Mouse (Mus musculus): ENCODE measurements around the gene Slc6a6.

Slc6a6 gene

DNA sequence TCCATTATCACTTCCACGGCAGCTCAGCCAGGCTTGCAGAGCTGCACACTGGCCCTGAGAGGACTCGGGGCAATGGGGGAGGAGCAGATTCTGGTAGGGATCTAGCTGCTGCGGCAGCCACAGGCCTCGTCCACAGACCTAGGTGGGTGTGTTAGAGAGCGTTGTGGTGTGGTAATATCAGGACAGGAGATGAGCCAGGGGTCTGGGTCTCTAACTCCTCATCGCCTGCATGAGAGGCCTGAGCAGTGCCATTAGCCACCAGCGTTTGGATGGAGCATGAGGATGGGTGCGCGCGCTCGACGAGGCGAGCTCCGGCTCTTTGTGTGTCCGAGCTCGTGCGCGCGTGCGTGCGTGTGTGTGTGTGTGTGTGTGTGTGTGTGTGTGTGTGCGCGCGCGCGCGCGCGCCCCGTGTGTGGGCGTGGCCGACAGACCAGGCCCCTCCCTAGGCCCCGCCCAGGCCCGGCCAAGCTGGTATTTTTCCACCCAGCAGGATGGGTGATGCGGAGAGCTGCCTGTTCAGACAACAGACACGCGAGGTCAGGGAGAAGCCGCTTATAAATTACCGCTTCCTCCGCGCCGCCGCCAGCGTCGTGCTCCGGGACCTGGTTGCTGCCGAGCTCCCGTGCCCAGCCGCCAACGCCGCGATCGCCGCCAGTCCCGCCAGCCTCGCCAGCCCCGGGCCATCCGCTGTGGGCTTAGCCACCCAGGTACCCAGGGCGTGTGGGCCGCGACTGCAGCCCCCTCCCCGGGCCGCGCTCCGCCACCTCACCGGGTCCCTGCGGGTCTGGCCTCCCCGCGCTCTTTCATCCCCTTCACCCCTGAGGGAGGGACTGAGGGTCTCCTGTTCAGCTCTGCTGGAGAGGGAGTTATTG lies at the start of gene Slc6a6:
TSS of gene Slc6a6 (plus strand) at position 452 of the 872 bp plus-strand sequence.
- peak; percentile 91 for DNase-seq

DNA sequence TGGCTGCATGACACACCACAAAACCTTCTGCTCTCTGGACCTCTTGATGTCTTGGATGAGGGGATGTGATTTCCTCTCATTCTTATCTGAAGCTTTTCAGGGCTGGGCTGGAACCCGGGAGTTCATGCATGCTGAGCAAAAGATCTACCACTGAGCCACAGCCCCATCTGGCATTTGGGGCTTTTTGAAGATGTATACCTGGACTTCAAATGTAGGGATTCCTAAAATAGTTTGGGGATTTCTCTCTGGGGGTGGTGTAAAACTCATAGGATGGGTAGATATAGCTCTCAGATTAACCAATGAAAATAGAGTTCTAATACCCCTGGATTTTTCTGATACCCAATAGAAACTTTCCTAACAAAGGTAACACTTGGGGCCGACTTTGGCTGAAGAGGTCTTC lies 49.4 kb upstream of the Slc6a6 start:
- no peak for DNase-seq

DNA sequence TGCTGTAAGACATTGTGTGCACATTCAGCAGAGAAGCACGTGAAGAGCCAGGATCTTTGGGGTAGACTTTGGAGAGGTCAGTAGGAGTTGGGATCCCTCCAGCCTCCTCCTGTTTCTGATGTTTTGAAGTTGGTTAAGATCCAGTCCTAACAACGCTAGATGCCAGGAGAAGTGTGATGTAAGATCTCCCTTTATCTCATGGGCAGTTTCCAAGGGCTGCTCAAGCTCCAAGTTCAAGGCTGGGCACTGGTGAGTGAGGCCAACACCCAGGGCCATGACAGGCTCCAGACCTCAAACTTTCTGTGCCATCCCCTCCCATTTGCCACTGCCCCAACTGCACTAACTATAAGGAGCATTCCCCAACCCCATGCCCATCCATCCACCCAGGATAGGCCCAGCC lies 49.0 kb upstream of the Slc6a6 start:
- no peak for DNase-seq

DNA sequence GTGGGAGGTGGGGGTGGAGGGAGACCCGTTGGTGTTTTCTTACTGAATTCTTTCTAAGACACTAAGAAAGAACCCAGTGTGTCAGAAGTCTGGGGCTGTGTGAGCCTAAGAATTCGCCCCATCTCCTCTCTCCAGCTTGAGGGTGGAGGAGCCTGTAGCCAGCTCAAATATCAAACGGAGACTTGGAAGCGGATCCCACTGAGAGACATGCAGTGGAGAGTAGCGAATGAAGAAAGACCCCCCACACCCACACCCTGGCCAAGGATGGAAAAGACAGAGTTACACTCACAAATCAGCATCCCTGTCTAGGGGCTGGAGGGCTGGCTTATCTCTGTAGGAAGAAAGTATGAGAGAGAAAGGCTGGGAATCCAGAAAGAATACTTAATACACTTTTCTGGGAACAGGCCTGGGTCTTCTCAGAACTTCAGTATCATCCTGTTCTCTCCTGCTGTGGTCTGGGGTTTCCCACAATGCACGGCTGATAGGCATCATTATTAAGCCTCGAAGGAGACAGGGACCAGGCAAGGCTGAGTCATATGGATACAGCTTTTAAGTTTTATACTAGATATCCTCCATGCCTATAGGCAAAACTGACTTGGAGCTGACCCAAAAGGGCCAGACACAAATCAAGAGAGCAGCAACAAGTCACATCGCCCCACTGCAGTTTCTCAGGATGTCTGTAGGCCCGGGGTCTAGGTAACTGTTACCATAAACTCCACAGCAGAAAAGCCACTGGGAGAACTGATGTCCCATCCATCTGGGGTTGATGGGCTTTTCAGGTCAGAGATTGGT lies 45.5 kb upstream of the Slc6a6 start:
- DNase-seq = no peak

DNA sequence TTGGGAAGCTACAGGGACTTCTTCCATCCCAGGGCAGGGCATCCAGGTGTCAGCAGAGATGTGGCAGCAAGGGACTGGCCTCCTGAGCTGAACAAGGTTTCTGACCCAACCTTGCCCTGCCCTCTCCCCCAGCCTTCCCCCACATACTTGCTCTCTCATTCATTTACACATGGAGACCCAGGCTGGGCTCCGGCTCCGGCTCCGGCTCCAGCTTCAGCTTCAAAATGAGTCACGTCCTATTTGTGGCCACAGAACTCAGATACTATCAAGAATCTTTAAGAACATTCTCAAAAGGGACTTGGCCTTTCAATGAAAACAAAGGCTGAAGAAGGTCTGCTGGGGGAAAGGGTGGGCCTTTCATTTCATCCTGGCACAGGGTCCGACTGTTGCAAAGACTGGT lies 40.8 kb upstream of the Slc6a6 start:
- DNase-seq = no peak

DNA sequence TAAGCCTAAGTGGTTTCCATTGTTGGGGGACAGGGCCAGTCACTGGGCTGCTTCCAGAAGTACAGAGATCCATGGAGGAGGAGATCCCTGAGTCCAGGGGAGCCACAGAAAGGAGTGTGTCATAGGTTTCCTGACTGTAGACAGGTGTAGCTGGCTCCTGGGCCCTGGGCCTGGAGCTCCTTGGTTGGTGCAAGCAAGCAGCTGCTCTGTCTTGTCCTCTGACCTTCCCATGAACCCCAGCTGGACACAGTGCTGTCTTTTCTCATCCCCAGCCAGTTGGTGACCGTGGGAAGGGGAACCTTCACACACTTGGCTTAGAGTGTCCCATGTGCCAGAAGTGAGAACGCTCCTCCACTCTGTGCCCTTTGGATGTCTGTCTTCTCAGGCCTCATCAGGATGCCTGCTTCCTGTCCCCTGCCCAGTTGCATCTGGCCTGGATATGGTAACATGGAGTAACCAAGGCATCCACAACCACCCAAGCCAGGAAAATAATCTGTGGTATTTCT lies 40.4 kb upstream of the Slc6a6 start:
- no peak for DNase-seq

DNA sequence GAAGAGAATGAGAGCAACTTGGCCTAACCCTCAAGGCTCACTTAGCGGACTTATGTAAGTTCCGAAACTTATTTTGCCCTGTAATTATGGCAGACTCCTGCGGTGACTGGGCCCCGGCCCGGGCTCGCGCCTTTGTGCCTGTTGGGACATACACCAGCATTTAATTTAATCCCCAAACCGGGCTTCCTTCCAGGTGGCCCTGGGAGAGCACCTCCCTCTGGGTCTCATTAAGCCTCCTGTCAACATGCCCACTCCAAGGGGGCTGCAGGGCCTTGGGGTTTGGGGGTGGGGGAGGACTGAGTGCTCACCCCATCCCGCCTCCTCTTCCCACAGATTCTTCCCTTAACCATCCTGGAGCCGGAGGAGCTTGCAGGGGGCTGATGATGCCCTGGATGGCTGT lies 37.8 kb upstream of the Slc6a6 start:
- DNase-seq = no peak

DNA sequence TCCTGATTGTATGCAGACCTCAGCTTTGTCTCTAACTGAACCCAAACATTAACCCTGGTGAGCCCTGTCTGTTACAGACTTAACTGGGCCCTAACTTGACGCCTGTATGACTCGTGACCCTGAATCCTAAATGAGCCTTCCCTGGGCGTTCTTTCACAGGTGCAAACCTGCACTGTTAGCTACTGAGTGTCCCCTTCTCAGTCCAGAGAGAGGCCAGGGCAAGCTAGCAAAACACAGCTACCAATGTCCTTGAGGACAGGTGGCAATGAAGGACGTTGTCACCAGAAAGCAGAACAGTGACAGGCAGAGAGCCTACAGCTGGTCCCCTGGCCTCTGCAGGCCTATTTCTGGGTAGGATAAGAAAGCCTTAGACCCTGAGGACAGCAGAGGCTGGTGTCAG lies 37.0 kb upstream of the Slc6a6 start:
- DNase-seq = no peak

DNA sequence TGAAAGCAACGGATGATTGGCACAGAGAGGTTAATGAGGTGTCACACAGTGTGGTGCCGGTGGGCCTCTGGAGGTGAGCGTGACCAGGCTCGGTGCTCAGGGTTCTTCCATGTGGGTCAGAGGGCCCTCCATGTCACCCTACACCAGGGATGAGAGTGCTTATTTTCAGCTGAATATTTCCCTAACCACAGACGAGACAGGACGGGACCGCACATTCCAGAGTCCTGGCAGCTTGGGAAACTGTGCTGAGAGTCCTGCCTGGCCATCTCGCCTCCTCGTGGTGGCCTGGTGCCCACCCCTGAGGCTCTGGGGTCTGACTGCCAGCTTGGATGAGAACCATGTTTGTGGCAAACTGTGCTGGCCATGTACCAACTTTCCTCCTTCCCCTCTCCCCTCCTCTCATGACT lies 36.5 kb upstream of the Slc6a6 start:
- no peak for DNase-seq

DNA sequence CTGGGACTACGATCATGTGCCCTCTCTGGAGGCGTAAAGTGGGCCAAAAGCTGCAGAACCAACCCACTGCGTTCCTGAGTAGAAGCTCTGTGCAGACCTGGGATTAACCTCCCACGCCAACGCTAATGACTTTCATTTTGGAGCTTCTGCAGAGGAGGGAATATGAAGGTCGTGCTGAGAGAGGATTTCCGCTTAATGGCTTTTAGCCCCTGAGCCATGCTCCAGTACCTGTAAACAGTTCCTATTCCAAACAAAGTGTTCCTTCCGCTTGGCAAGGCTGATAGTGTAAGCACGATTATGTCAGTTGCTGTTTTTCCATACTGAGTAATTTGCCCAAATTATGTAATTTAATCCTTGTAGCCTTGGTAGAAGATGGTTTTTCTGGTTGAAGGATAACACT lies 33.6 kb upstream of the Slc6a6 start:
- peak; percentile 17 for DNase-seq

DNA sequence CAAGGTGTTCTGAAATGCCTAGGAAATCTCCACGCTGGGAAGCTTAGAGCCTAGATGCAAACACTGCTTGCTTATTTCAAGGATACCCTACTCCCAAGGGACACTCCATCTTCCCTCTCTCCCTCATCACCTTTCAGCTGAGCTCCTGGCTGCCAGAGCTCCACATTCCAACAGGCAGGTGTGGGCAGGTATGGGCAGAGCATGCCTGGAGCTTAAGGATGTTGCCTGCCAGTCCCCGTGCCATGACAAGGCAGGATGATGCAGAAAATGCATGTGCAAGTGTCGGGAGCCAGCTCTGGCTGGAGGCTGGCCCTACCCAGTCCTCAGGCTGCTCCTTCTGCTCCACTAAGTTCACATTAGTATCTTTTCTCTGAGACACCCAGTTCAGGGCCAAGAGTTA lies 31.6 kb upstream of the Slc6a6 start:
- no peak for DNase-seq

DNA sequence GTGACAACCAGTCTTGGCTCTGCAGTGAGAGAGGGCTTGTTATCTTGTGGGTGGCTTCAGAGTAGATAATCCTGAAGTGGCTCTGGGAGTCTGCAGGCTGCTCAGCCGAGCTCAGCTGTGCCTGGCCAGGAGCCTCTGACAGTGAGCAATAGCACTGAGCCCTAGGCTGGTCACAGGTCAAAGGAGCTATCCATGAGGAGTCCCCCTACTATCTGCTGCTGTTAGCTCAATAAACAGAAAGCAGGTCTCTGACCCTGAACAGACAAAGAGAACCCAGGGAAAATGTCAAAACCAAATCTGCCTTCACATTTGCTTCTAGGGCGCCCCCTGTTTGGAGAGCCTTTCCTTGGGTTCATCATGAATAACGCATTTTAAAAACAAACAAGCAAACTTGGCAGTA lies 28.6 kb upstream of the Slc6a6 start:
- no peak for DNase-seq

DNA sequence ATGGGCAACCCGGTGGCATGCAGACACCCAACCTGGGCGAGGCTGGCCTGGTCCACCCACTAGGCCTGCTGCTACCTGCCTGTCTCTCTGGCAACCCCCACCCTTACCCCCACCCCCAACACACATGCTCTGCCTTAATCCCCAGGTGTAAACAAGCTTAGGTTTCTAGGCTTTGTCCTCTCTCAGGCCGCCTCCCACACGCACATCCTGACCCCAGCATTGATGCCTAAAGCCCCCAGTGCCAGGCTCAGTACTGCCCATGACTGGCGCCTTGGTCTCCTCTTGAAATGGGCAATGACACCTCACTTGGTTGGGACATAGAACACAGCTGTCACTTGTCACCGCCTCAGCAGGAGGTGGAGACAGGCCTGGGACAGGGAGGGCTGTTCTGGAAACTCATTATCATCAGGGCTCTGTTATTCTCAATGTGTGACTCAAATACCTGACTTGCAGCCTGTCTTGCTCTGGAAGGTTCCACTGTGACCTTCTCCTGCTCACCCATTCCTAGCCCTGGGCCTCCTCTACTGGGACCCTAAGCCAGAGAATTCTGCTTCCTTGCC lies 27.9 kb upstream of the Slc6a6 start:
- DNase-seq = no peak

DNA sequence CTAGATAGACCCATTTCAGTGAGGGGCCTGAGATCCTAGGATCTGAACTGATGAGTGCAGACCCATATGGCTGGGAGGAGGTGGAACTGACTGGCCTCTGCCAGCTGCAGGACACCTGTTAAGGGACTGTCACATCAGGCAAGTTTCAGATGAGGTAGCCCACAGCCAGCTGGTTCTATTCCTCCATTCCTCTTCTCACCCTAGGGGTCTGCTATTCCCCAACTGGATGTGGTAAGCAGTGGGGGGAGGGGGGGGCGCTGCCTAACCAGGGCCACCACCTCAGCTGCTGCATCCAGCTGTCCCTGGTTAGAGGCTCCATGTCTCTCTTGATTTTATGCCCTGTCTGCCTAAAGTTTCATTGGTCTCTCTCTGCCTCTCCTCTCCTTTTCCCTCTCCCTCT lies 25.6 kb upstream of the Slc6a6 start:
- DNase-seq = no peak

DNA sequence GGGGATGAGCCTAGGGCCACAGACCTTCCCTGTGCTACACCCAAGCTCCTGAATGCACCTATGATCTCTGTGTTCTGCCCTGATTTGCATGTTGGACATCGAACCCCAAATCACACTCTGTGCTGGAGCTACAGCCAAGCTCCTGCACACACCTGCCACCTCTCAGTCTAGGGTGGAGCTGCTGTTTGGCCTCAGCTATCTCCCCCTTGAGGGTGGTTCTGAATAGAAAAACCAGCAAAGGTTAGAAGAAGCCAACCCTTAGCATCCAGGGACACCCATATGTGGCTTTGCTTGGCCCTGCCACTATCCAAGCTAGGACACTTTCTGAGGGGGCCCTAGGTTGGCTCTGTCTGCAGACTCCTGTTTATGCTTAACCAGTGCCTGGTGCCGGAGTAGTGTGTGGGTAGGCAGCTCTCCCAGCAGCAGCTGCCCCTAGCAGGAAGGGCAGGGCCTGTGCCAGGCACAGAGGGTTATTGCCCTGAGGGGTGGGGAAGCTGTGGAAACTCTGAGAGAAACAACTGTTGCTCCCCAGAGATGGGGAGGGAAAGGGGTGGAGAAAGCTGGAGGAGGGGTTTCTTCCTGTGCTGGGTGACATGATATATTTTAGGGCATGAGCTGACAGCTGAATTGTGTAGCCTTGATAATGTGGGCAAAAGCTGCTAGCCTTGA lies 23.9 kb upstream of the Slc6a6 start:
- peak; percentile 26 for DNase-seq

DNA sequence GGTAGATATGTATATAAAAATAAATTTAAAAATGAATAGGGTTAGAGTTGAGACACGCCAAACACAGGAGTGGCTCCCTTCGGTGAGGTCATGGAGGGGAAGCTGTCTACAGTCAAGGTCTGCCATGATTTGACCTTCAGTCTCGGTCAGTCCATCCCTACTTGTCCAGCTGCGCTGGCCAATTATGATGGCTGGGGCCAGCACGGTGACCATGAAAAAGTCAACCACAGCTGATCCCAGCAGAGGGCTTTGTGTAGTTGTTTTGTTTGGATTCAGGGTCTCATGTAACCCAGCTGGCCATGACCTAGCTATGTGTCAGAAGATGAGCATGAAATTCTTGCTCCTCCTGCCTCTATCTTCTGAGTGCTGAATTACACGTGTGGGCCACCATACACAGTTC lies 21.6 kb upstream of the Slc6a6 start:
- DNase-seq = no peak

DNA sequence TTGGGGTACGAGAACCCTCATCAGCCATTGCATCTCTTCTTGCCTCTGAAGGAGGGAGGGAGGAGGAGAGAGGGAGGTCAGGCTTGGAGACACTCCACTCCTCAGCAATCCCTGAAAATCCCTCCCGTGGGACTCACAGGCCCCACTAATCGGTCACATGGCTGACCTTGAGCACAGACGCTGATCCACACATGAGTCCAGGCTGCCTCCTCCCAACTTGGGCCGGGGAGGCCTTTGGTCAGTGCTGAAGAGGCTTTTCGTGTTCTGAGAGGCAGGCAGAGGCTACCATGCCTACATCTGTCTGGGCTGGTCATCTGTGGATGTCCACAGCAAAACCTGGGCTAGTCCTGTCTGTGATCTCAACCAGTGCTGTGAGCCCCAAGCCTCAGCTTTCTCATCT lies 20.2 kb upstream of the Slc6a6 start:
- no peak for DNase-seq

DNA sequence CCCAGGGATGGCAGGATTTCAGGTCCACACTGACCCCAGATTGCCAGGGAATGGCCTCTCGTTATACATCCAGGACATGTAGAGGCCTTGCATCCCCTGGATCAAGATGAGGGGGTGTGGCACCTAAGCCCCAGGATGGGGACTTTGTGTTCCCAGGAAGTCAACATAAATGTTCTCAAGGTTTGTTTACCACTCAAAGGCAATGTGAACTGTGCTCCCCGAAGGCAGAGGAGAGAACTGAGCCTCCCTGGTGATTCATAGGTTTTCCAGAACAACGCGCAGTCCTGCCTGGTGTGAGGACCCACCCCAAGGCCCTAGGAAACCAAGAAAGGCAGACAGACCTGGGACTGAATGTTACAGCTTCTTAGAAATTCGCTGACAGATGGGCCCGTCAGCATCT lies 18.6 kb upstream of the Slc6a6 start:
- DNase-seq = no peak

DNA sequence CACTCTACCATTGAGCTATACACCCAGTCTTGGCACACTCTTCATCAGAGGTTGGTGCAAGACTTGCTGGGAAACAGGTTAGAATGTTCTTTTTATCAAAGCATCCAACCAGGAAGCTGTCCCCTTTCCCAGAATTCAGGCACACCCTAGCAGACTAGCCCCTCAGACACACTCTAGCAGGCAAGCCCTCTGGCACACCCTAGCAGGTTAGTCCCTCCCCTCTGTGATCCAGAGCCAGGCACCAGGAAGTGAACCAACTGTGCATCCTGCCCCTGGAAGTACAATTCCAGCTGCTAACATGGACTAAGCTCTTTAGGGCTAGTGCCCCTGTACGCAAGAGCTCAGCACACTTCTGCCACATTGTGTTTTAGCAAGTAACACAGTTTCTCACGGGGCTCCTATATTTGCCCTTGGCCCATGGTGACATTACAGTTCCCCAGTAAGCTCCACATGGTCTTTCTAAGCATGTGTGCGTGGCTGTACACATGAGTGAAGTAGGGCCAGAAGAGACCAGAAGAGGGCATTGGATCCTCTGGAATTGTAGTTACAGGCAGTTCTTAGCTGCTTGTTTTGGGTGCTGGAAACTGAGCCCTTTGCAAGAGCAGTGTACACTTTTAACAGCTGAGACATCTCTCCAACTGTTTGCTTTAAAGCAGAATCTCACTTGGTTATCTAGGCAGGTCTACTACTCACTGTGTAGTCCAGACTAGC lies 17.7 kb upstream of the Slc6a6 start:
- no peak for DNase-seq

DNA sequence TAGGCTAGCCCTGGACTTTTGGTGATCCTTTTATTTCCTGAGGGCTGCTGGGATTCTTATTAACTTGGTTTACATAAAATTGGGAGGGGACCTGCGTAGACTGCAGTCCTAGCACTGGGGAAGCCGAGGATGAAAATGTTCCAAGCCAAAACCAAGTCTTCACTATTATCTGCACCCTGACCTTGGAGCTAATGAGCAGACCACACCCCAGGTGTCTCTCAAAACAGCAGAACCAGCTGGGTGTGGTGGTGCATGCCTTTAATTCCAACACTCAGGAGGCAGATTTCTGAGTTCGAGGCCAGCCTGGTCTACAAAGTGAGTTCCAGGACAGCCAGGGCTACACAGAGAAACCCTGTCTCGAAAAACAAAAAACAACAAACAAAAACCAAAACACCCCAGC lies 16.7 kb upstream of the Slc6a6 start:
- DNase-seq = no peak

DNA sequence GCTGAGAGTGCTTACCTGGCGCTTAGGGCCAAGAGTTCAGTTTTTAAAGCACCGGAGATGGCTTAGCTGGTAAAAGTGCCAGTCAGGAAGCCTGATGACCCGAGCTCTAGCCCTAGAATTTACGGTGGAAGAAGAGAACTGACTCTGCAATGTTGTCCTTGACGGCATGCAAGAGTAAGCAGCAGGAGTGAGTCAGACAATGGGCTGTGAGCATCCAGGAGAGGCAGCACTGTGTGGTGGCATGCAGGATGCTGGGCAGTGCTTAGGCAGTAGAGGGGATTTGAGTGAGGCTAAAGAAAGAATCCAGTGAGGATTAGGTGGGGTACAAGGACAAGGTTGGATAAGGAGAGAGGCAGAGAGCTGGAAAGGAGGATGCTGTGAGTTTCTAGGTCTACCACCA lies 15.6 kb upstream of the Slc6a6 start:
- no peak for DNase-seq

DNA sequence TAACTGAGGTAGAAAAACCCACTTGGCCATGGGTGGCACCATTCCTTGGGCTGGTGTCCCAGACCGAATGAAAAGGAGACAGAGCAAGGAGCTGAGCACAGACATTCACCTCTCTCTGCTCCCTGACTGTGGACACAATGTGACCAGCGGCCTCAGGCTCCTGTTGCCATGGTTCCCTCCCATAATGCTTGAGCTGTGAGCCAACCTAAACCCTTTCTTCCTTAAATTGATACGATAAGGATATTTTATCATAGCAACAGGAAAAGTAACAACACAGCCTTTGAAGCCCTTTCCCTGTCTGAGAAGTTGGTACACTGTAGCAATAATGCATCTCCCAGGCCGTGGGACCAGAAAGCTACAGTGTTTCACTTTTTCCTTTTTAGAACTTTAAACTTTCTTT lies 14.6 kb upstream of the Slc6a6 start:
- DNase-seq = no peak

DNA sequence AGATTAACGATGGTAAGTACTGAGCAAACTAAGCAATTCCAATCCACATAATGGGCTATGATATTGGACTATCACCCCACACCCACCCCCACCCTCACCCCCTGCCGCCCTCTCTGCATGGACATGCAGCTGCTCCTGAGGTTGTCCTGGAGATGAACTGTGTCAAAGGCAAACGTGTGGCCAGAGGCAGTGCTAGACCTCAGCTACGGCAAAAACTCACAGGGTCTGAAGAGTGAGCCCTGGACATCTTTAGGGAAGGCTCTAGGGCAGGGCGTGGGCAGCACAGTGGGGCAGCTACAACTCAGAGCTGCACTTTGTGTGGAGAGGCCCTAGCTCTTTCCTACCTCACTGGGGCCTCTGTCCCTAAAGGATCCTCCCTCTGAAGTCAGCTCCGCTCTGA lies 13.6 kb upstream of the Slc6a6 start:
- DNase-seq = no peak
